Mouse (Mus musculus) adrenal gland (tissue): ENCODE results near the gene Ahnak.

Source experiments
- intact Hi-C: fragments of 180-260 bp; cut with DNase I; formaldehyde crosslinking; loops from one replicate; pipeline ENCODE4 v1.15.1; 2025

Gene Ahnak

DNA sequence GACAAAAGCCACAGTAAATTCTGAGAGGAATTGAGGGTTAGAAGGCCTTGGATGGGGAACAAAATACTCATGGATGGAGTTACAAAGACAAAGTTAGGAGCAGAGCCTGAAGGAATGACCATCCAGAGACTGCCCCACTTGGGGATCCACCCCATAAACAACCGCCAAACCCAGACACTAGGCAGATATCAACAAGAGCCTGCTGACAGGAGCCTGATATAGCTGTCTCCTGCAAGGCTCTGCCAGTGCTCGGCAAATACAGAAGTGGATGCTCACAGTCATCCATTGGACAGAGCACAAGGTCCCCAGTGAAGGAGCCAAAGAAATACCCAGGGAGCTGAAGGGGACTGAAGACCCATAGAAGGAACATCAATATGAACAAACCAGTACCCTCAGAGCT is 94.8 kb downstream of the Ahnak start:
- intact Hi-C loops = loop anchor here (5.0 kb wide), 1 partner anchor 227 kb away; no protein-coding TSS in a partner anchor

DNA sequence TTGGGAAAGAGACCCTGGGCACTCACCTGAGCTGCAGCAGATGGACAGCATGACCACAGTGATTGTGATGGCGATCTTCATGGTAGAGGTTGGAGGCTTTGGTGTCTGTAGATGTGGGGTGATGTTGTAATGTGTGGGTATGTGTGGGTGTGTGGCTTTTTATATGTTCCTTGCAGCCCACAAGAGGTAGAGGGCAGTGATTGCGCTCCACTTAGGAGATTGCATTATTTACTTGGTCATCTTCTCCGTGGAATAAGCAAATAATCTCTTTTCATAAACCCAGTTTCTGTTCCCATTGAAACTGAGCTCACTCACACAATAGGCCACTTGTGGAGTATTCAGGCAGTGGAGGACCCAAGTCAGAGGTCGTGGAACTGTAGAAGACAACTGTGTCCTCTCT is 98.7 kb downstream of the Ahnak start, which contains the start of gene Scgb1a1:
Gene Scgb1a1, minus strand, starts transcription at position 138 of the 400 bp plus-strand sequence.
- intact Hi-C loops = no loop called here

DNA sequence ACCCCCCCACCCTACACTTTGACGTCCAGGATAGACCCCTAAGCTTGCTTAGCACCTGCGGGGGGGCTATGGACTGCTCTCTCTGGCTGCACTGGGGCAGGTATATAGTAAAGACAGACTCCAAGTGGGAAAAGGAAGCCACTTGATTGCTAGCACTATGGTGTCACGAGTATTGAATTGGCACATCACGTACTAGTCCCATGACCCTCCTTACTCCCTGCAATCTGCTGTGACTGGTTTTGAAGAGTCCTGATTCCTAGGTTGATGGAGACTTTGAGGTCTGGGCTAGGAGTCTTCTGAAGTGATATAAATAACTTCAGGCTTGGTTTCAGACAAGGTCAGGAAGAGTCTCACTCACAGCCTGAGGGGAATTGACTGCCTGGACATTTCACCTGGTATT is 101.1 kb downstream of the Ahnak start:
- intact Hi-C loops = no loop called here

DNA sequence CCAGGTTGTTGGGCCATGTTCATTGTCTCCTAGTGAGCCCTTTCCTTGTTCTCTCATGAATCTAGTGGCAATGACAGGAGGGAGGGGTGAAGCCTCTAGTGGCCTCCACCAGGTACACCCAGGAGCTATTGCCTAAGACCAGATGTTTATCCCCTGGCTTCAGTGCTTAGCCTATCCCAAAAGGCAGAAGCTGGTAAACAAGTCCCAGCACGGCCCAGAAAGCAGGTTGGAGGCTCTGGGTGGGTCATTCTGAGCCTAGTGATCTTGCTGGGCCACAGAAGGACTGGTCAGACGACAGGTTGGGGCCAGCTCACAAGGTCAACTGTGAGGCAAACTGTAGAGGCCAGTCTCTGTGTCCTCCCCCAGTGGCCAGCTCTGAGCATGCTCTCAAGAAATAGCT is 101.6 kb downstream of the Ahnak start:
- intact Hi-C loops = no loop called here

DNA sequence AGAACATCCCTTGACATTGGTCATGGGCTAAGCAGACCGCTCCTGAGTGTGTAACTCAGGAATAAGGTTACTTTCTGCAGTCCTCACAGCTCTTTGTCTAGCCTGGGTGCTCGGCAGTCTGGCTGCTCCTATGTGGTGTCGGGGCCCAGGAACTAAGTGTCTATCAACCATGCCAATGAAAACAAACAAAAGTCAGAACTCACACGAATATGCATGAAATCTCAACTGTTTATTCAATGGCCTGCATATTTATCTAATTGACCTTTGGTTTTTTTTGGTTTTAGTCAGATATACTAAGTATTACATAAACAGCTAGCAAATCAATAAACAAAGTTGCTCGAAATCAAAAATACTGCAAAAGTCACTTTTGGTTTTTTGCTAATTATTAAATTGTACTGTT is 106.0 kb downstream of the Ahnak start:
- intact Hi-C loops = no loop called here

DNA sequence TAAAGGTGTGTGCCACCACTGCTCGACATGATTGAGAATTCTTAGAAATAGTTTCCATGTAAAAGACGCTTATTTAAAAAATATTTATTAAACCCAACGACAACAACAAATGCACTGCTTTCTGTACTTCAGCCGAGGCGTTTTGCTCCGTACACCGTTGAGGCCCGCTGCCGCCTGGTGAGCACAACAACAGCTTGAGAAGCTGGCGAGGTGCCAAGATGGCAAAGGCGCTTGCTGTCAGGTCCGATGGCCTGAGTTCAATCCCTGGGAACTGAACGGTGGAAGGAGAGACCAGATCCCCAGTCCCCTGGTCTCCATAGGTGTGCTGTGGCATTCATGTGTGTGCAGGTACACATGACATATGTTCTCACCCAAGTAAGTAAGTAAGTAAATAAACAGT is 108.4 kb downstream of the Ahnak start:
- intact Hi-C loops = no loop called here

DNA sequence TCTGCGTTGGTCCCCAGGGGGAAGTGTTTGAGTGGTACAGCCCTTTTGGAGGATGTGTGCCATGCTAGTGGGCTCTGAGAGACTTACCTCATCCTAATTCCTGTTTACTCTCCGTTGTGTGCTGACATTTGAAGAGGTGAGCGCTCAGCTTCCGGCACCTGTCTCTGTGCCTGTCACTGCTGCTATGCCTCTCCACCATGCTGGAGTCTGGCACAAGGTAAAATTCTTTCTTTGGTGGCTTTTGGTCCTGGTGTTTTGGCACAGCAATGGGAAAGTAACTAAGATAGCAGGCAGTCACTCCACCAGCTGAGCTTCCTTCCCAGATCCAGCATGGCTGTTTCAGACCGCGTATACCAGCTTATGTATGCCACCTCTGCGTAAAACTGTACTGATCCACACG is 110.7 kb downstream of the Ahnak start:
- intact Hi-C loops = no loop called here

DNA sequence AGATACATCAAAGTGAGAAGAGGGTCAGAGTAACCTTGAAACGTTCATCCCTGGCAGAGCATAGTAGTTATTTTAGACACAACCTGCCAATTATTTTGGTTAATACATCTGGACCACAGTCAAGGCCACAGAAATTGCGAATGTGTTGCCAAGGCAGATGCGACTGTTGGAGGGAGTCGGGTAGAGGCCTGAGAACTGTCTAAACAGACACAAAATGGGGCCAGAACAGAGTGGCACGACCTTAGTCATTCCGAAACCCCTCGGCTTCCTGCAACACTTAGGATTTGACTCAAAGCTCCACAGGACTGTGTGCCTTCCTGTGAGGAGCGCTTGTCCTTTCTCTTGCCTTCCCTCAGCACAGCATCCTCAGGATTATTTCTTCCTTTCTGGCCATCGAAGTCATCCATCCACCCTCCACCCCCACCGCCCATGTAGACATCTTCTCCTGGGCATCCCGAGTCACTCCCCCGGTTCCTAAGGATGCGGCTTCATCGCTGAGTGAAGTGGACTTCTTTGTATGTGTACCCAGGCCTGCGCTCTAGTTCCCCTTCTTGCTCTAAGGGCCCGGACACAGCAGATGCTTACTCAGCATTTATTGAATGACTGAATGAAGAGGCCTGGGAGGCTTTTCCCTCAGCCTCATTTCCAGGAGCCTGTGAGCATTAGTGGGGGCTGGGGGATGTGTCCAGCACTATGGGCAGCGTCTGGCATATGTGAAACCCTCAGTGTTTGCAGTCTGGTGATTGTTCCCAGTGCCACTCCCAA is 111.4 kb downstream of the Ahnak start:
- intact Hi-C loops = no loop called here

DNA sequence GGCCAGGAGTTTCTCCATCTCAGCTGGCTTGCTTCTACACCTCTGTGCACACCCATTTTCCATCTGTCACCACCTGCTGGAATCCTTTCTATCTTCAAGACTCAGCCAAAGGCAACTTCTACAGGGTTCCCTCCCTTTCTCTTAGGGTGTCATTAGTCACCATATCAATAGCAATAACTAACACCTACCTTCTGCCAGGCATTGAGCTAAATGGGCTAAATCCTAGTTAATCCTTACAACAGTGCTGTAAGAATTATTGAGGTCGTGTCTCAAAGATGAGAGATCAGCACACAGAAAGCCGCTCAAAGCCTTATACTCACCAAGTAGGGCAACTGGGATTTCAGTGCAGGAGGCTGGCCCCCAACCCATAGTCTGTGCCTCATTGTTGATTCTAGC is 112.0 kb downstream of the Ahnak start:
- intact Hi-C loops = no loop called here

DNA sequence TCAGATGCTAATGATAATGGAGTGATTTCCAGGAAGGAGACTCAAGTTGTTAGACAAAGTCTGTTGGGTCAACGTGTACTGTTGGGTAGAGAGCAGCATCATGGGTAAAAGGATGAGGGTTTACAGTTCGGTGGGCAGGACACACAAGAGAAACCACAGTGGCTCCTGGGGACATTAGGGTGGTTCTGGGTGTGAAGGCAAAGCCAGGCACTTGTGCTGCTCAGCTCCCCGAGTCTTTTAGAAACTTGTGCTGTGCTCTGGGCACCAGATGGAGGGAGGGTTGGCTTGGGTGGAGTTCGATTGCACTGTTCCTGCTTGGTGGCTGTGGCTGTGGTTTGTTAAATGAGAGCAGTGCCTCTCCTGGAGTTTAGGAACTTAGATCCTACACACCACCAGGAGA is 114.9 kb downstream of the Ahnak start:
- intact Hi-C loops = no loop called here

DNA sequence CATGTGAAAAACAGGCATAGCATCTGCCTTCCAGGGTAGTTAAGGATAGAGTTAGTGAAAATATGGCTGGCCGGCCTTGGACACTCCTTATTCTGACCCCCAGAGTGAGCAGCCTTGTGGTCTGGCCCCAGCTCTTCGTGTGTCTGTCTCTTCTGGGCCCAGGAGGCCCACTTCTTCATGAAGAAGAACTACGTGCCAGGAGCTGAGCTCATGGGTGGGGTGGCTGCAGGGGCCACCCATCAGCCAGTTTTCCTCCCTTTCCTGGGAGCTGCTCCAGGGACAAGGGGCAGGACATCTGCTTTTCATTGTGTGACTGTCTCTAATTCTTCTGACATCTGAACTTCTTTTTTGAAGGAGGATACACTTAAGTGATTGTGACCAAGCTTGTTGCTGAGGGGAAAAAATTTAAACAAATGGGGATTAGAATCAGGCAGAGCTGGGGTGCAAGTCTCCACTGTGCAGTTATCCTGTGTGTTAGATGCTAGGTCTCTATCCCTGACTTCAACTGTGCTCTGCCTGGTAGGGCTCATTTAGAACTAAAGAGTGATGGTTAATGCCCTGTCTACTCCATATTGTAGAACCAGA is 116.1 kb downstream of the Ahnak start:
- intact Hi-C loops = loop anchor here (5.0 kb wide), 1 partner anchor 248 kb away; no protein-coding TSS in a partner anchor

DNA sequence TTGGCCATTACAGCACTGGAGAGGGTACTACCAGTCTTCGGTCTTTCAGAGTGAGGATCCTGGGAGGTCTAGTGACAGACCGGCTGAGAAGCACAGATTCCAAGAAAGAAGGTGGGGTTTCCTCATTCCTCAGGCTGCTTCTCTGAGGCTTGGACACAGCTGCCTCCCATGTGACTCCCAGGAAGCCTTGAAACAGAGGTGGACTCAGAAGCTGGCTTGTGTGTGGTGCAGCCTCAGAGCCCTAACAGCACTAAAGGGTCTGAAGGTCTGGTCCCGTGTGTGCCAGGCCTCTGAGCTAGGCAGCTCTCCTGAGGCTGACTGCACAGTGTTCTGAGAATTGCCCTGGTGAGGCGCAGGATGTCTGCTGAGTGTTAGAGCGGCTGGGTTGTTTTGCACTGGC is 117.0 kb downstream of the Ahnak start:
- intact Hi-C loops = loop anchor here (5.0 kb wide), 1 partner anchor 249 kb away; no protein-coding TSS in a partner anchor

DNA sequence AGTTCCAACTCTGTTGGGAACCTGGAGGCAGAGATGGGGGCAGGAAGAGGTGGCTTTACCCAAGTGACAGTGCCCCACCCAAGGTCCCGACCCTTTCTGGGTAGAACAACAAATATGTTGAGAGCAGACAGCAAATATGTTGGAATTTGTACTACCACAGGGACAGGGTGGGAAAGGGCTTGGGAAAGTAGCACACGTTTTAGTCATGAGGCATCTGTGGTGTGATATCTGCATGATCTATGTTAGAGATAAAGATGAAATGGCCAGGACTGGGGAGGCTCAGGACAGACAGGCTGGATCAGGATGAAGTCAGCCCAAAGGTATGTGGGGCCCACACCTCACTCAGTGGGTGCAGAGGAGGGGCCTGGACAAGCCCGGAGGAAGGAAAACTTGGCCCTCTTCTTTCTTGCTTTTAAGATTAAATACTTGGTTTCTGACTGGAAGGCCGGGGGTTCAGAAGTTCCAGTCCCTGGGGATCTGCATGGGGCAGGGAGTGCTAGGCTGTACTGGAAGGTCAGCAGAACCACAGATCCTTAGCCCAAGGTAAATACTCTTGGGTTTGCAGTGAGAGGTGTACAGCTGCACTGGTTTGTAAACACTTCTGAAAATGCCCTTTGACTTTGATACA is 117.8 kb downstream of the Ahnak start:
- intact Hi-C loops = loop anchor here (5.0 kb wide), 1 partner anchor 250 kb away; no protein-coding TSS in a partner anchor

DNA sequence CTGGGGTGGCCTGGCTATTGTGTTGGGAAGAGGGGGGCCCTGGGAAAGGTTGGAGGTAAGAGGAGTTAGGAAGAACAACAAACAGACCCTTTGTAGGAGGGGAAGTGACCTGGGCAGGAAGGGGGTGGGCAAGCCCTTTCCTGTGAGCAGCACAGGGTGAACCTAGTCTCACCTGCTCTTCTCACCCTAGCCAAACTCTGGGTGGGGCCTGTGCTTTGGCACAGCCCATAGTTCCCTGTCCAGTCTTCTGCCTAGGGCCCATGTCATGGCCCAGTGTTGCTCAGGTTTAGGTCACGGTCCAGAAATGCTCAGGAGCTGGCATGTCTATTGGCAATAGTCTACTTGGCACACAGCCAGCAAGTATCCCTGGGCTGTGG is 118.3 kb downstream of the Ahnak start:
- intact Hi-C loops = loop anchor here (5.0 kb wide), 1 partner anchor 250 kb away; no protein-coding TSS in a partner anchor

DNA sequence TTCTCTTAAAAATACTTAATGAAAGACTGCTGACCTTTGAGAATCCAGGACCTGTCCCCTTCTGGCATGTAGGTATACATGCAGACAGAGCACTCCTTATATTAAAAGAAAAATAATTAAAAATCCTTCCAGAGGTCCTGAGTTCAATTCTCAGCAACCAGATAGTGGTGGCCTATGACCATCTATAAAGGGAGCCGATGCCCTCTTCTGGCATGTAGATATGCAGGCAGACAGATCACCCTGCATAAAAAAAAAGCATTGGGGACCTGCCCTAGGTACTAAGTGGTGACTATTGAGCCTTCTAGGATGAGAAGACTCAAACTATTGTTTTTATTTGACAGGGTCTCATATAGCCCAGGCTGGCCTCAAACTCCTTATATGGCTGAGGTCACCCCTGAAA is 119.5 kb downstream of the Ahnak start:
- intact Hi-C loops = loop anchor here (5.0 kb wide), 1 partner anchor 251 kb away; no protein-coding TSS in a partner anchor

DNA sequence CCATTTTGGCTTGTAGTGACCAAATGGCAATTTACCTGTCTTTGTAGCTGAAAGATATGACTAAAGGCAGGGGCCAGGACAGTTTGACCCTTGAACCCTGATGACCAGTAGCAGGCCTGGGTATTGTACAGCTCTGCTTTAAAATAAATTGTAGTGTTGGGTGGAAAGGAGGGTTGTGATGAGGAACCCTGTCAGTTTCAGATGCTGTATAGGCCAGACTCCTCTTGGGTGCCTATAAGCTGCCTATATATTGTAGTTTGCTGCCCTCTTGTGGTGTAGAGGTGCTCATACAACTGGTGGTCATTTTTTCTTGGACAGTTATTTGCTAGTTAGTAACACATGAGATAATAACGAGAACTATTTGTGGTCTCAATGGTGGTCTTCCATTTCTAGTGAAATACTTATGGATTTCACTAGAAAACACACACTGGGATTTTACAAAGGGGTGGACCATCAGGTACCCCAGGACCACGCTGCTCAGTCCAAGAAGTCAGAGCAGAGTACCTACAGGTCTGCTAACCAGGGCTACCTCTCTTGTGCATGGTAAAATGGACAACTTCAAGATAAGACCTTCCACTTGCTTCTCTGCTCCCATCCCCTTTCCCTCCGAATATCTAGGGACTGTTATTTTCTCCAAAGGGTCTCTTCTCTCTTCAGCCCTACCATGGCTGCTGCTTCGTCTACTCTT is 121.2 kb downstream of the Ahnak start:
- intact Hi-C loops = loop anchor here (10.0 kb wide), 1 partner anchor 396 kb away; no protein-coding TSS in a partner anchor

DNA sequence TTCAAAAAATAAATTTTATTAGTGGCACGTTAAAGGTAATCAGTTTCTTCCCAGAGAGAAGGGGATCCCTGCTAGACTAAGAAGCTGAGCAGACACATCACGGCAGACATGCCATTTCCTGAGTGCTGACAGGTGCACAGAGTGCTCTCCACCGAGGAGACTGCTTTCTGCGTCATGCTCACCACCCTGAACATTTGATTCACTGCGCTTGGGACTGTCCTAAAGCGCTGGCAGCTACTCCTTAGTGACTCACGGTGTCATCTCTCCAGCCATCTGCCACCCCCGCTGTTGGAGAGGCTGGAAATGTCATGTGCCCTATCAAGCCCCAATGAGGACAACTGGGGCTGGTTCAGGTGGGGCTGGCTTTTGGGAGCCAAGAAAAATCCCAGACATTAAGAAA is 123.0 kb downstream of the Ahnak start:
- intact Hi-C loops = loop anchor here (10.0 kb wide), 1 partner anchor 397 kb away; no protein-coding TSS in a partner anchor

DNA sequence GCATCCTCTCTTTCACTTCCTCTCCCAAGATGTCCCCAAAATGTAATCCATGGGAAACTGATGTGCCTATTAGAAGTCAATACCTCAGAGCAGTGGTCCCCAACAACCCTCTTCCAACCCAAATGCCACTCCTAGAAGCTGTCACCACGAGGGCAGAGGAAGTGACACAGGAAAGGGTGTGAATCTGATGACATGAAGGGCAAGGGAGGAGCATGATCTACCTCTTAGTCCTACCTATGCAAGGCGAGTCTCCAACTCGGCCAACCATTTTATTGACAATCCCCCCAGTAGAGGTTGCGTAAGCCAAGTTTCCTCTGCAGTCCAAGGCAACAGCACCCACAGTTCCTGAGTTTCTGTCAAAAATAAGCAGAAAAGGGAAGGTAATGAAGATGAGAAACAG is 127.2 kb downstream of the Ahnak start:
- intact Hi-C loops = loop anchor here (10.0 kb wide), 1 partner anchor 401 kb away; no protein-coding TSS in a partner anchor

DNA sequence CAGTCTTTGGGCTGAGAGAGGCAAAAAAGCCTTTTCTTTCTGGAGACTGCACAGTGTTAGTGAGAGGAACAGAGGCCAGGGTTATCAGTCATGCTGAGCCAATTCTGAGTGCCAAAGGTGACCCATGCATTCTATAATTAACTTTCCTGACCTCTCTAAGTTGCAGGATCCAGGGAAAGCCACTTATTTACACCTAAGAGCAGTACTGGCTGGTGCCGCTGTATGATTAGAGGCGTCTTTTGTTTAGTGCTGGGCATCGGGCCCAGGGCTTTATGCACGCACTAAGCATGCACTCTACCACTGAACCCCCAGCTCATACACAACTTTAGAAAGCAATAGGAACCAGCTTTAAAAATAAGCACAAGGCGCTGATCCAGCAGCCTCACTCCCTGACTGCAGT is 128.2 kb downstream of the Ahnak start:
- intact Hi-C loops = loop anchor here (10.0 kb wide), 1 partner anchor 402 kb away; no protein-coding TSS in a partner anchor

DNA sequence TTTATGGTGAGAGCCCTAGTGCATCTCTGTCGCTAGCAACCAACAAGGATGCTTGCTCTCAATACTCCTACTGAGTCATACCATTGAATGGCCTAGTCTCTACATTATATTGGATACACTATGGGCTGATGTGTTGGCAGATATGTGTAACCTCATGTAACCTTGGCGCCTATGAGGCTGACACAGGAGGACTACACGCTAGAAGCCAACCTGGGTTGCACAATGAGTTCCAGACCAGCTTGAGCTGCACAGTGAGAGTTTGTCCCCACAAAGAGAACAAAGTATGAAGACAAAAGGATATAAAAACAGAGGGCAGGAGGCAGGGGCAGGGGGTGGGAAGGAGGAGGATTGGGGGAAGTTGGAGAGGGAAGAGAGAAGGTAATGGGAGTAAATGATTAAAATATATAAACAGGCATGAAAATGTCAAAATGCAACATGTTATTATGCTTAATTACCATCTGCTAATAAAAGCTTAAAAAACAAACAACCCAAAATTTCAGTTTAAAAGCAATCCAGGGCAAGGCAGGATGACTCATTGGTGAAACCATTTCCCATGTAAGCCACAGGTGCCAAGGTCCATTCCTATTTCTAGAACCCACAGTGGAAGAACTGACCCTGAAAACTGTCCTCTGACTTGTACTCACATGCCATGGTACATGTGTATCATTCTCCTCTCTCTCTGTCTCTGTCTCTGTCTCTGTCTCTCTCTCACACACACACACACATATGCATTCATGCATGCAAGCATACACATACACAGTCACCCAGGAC is 130.8 kb downstream of the Ahnak start:
- intact Hi-C loops = loop anchor here (10.0 kb wide), 1 partner anchor 405 kb away; no protein-coding TSS in a partner anchor

DNA sequence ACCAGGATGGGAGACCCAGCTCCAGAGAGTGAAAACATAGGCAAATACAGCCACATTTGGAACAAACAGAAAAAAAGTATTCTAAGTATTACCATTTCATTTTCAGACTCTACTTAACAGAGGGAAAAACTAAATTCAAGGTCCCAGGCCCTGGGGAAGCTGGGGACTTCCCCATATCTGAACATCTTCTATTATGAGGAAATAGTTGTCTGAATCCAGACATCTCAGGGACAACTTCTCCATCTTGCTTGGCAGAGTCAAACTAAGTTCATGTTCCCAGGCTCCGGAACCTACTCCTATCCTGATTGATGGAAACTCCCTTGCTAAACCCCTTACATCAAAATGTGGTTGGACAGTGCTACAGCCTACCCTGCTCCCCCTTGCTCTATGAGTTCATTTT is 133.3 kb downstream of the Ahnak start:
- intact Hi-C loops = no loop called here
